ENCODE assay signal across 9 mouse cellular contexts in the genomic region with DNA sequence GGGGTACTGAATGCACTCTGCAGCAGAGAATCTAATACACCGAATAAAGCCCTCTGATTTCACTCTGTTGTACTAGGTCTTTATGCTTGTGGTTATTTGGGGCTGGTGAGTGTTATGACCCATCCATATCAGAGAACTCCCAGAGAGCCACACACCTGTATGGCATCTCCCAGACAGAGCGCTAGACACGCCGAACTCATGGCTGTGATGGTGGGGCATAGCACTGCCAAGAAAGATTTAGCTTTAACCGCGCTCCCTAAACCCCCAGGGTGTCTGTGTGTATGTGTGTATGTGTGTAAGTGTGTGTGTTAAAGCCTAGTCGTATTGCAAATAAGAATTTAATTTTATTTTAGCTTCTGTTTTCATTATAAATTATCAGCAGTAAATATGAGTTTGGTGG. TPM values are rescaled to one million over a fixed set of nuclear protein-coding genes. Genes with fewer than 3 reads are reported as not detected.
A peak's percentile ranks its signal among the peaks of the same experiment; 100 is the strongest.
DNase-seq lines count a peak whose midpoint lies in the region; ATAC-seq lines count a peak whose summit lies in the region.
"Had no signal": no experiment of that assay in that cellular context is flagged by ENCODE, and none has a peak within 500 bp of the region (broad histone marks: within the 10 kb centered on the region; RNA-seq: fewer than 3 reads in every experiment).

No protein-coding gene starts in this region.

- no peak for ATAC-seq in heart, embryonic 12.5 days (ENCODE audit: insufficient number of reproducible peaks, low FRiP score)
- ATAC-seq in forebrain, embryonic 13.5 days: peak; percentile 36
- peak; percentile 32 for ATAC-seq in midbrain, embryonic 12.5 days (ENCODE audit: low FRiP score, low read depth)

- no peak overlapping the region for H3K27ac ChIP-seq in heart, embryonic 12.5 days (ENCODE audit: poor library complexity, severe bottlenecking)
- H3K27ac ChIP-seq in forebrain, embryonic 13.5 days: no peak overlapping the region
- no peak overlapping the region for H3K27ac ChIP-seq in midbrain, embryonic 12.5 days (replicated peaks)

- H3K4me1 ChIP-seq in heart, embryonic 12.5 days (replicated peaks): peaks cover 9% of the 10 kb centered on the region
- peaks cover 19% of the 10 kb centered on the region for H3K4me1 ChIP-seq in forebrain, embryonic 13.5 days
- peaks cover 19% of the 10 kb centered on the region for H3K4me1 ChIP-seq in midbrain, embryonic 12.5 days

- H3K27me3 ChIP-seq in heart, embryonic 12.5 days (replicated peaks): peaks cover 44% of the 10 kb centered on the region
- H3K27me3 ChIP-seq in forebrain, embryonic 13.5 days: peaks cover 44% of the 10 kb centered on the region
- peaks cover 37% of the 10 kb centered on the region for H3K27me3 ChIP-seq in midbrain, embryonic 12.5 days
- H3K27me3 ChIP-seq: CH12.LX had no signal

- H3K9ac ChIP-seq in heart, embryonic 12.5 days: no peak overlapping the region
- peak overlapping the region; percentile 51 for H3K9ac ChIP-seq in forebrain, embryonic 13.5 days
- 0 out of 2 replicates have a peak overlapping the region, but pooled peaks have one; percentile 24 for H3K9ac ChIP-seq in midbrain, embryonic 12.5 days (replicated peaks)

- no peaks in the 10 kb centered on the region for H3K9me3 ChIP-seq in heart, embryonic 12.5 days (replicated peaks)
- H3K9me3 ChIP-seq in forebrain, embryonic 13.5 days (replicated peaks): no peaks in the 10 kb centered on the region
- H3K9me3 ChIP-seq in midbrain, embryonic 12.5 days: no peaks in the 10 kb centered on the region

- H3K36me3 ChIP-seq in heart, embryonic 12.5 days: no peaks in the 10 kb centered on the region
- no peaks in the 10 kb centered on the region for H3K36me3 ChIP-seq in forebrain, embryonic 13.5 days (ENCODE audit: poor library complexity, severe bottlenecking)
- H3K36me3 ChIP-seq in midbrain, embryonic 12.5 days: no peaks in the 10 kb centered on the region

- no peak for DNase-seq in heart, postnatal 4 days
- DNase-seq in Muller cell, postnatal 12 days (ENCODE audit: inconsistent ontology term): peak; percentile 12
- DNase-seq in urinary bladder, postnatal 4 days (ENCODE audit: low spot score in 2 of 2): no peak
- no peak for DNase-seq in ovary, postnatal 14 days (ENCODE audit: low spot score)
- DNase-seq in thymus, postnatal 0 days (ENCODE audit: low spot score): no peak

- WGBS in heart, embryonic 12.5 days: 7% methylated on average over 7 of the region's 7 CpGs
- WGBS in forebrain, embryonic 13.5 days: 3% methylated on average over 7 of the region's 7 CpGs
- 4% methylated on average over 7 of the region's 7 CpGs for WGBS in midbrain, embryonic 12.5 days

- peak overlapping the region; percentile 24 for H3K4me3 ChIP-seq in heart, embryonic 12.5 days
- H3K4me3 ChIP-seq in forebrain, embryonic 13.5 days: peak overlapping the region; percentile 39
- H3K4me3 ChIP-seq in midbrain, embryonic 12.5 days: peak overlapping the region; percentile 39

- H3K4me2 ChIP-seq in heart, embryonic 12.5 days: peak overlapping the region; percentile 58
- peak overlapping the region; percentile 71 for H3K4me2 ChIP-seq in forebrain, embryonic 13.5 days
- H3K4me2 ChIP-seq in midbrain, embryonic 12.5 days (replicated peaks): peak overlapping the region; percentile 61

RNA-seq across cellular contexts. Expression of a gene that starts 6.4 kb away (rescaled TPM):
- polyA plus RNA-seq in heart, embryonic 12.5 days (2016; fragmentation: Nextera tagmentation; extraction: Ambion mirVana): 0.13 TPM in 2 replicates
- total RNA-seq in heart, postnatal 4 days (2021): not detected
- 2.0 and 2.9 TPM in 2 replicates for polyA plus RNA-seq in forebrain, embryonic 13.5 days (2015; fragmentation: Nextera tagmentation; extraction: Ambion mirVana)
- 4.5 and 4.6 TPM in 2 replicates for polyA plus RNA-seq in midbrain, embryonic 12.5 days (2016; fragmentation: Nextera tagmentation; extraction: Ambion mirVana)
- not detected in 2 replicates for polyA plus RNA-seq in thymus, postnatal 0 days (2015; fragmentation: Nextera tagmentation; extraction: Ambion mirVana)
- total RNA-seq: CH12.LX had no signal
